Mouse (Mus musculus) E14TG2a.4 (cell line): Measurements from ENCODE around the gene Gpc5.

ENCODE experiments used
- CTCF ChIP-seq: conservative IDR thresholded peaks from 2 replicates; pipeline ENCODE4 v1.5.1; 2014; ENCODE audit warnings: low read length
- NANOG ChIP-seq: IDR thresholded peaks from 2 replicates; pipeline ENCODE4 v1.6.1; 2014; ENCODE audit warnings: borderline replicate concordance, low read length, mixed read lengths
- POU5F1 ChIP-seq: IDR thresholded peaks from 2 replicates; pipeline ENCODE4 v1.6.1; 2014; ENCODE audit warnings: low read length, borderline replicate concordance

- TF ChIP-seq CTCF (no peak), POU5F1 (no peak), NANOG (no peak)
Observed at GRCm38 (mm10) chr14:115092510-115092909, 495 bp downstream of the Gpc5 start.
